Mouse (Mus musculus) heart, adult 2 months (tissue): ENCODE results near the gene Trim47. TPM values are rescaled to one million over a fixed set of nuclear protein-coding genes. Genes with fewer than 3 reads are reported as not detected.

Source experiments
- DNase-seq, 2 experiments: peaks; one replicate each; pipeline ENCODE4 v3.0.0; 2021
- H3K27ac ChIP-seq: fragments of 200-600 bp; 2 replicates; pipeline ENCODE4 v1.8.1; 2022
- H3K27me3 ChIP-seq: fragments of 200-500 bp; 2 replicates; pipeline ENCODE4 v1.6.1; 2012; ENCODE audit warnings: mild to moderate bottlenecking, low read length, inconsistent platforms, mixed read lengths; ENCODE audit not compliant: control insufficient read depth, insufficient read depth
- H3K36me3 ChIP-seq: fragments of 200-500 bp; 2 replicates; pipeline ENCODE4 v1.6.1; 2012; ENCODE audit warnings: low read length, inconsistent platforms; ENCODE audit not compliant: control insufficient read depth, insufficient read depth
- H3K4me1 ChIP-seq: fragments of 200-500 bp; 2 replicates; pipeline ENCODE4 v1.6.1; 2011; ENCODE audit warnings: low read length; ENCODE audit not compliant: control insufficient read depth, insufficient read depth
- H3K4me3 ChIP-seq: fragments of 200-600 bp; 2 replicates; pipeline ENCODE4 v1.8.1; 2022
- H3K79me2 ChIP-seq: fragments of 200-500 bp; replicated peaks from 2 replicates; pipeline ENCODE4 v1.6.1; 2012; ENCODE audit warnings: mild to moderate bottlenecking, inconsistent platforms, low read length, moderate library complexity, mixed read lengths; ENCODE audit not compliant: control insufficient read depth, insufficient read depth
- H3K9ac ChIP-seq: fragments of 200-500 bp; 2 replicates; pipeline ENCODE4 v1.6.1; 2012; ENCODE audit warnings: low read depth, mild to moderate bottlenecking, control low read depth, inconsistent platforms, low read length, mixed read lengths
- CTCF ChIP-seq: fragments of 200-600 bp; IDR thresholded peaks from 2 replicates; pipeline ENCODE4 v1.8.1; 2022; ENCODE audit warnings: antibody characterized with exemption, mild to moderate bottlenecking, moderate library complexity
- EP300 ChIP-seq: fragments of 200-500 bp; IDR thresholded peaks from 2 replicates; pipeline ENCODE4 v1.6.1; 2011; ENCODE audit warnings: low read depth, low read length, control low read depth; ENCODE audit not compliant: insufficient read depth
- POLR2A ChIP-seq: fragments of 200-500 bp; IDR thresholded peaks from 2 replicates; pipeline ENCODE4 v1.6.1; 2011; ENCODE audit warnings: mild to moderate bottlenecking, low read depth, low read length, control low read depth; ENCODE audit not compliant: insufficient read depth
- WGBS: fragments of 180-500 bp; shearing (Covaris S2); methylation state at CpG from one replicate; pipeline ENCODE4 v1.1.7; 2018; 5-methylcytosine and 5-hydroxymethylcytosine counted together
- intact Hi-C: fragments of 180-260 bp; cut with DNase I; formaldehyde crosslinking; loops from one replicate; pipeline ENCODE4 v1.15.1; 2025
- polyA plus RNA-seq: library from polyadenylated mRNA; depleted of rRNA; stranded (reverse); fragments of >200 nt; gene quantifications from 2 replicates; pipeline ENCODE4 v1.2.3, GENCODE M21; 2012
- total RNA-seq, 2 experiments: library from RNA; stranded (reverse); gene quantifications; 2 replicates each; pipeline ENCODE4 v1.2.3; 2021

Gene Trim47
- total and polyA plus RNA-seq, 3 experiments: 23.1 to 29.5 (median 28.2) TPM

- intact Hi-C loops: no loop called here
These were observed 22.3 kb upstream of the Trim47 start for GRCm38 (mm10) chr11:116149341-116149740.

GRCm38 (mm10) chr11:116148761-116149221 lies 21.8 kb upstream of the Trim47 start:
- H3K36me3 ChIP-seq: no peaks in the 10 kb centered on the region
- no peaks in the 10 kb centered on the region for H3K4me1 ChIP-seq
- H3K27me3 ChIP-seq: no peaks in the 10 kb centered on the region
- H3K9ac ChIP-seq: no peak overlapping the region
- 69% methylated on average over 20 of the region's 20 CpGs for WGBS
- H3K27ac ChIP-seq: no peak overlapping the region
- intact Hi-C loops: no loop called here
- DNase-seq: no peak
- TF ChIP-seq EP300 (no peak), CTCF (no peak), POLR2A (no peak)
- no peak overlapping the region for H3K4me3 ChIP-seq
- H3K79me2 ChIP-seq: no peaks in the 10 kb centered on the region

More at GRCm38 (mm10) chr11:116149341-116149740, 22.3 kb upstream of the Trim47 start:
- WGBS: 88% methylated on average over 6 of the region's 6 CpGs
- Histone ChIP-seq H3K36me3 (no peaks in the 10 kb centered on the region), H3K9ac (no peak overlapping the region), H3K4me3 (no peak overlapping the region), H3K79me2 (no peaks in the 10 kb centered on the region), H3K27ac (no peak overlapping the region), H3K27me3 (no peaks in the 10 kb centered on the region), H3K4me1 (no peaks in the 10 kb centered on the region)
- DNase-seq: no peak
- TF ChIP-seq CTCF (no peak), EP300 (no peak), POLR2A (no peak)

- TF ChIP-seq EP300: no peak
- no peak for TF ChIP-seq CTCF
- TF ChIP-seq POLR2A: no peak
- WGBS: 79% methylated on average over 25 of the region's 25 CpGs
- Histone ChIP-seq H3K27me3 (no peaks in the 10 kb centered on the region), H3K79me2 (no peaks in the 10 kb centered on the region), H3K4me3 (no peak overlapping the region), H3K9ac (no peak overlapping the region), H3K27ac (no peak overlapping the region), H3K4me1 (no peaks in the 10 kb centered on the region), H3K36me3 (no peaks in the 10 kb centered on the region)
- DNase-seq: peak; percentile 35 to 41
- intact Hi-C loops: no loop called here
These were observed 19.4 kb upstream of the Trim47 start for GRCm38 (mm10) chr11:116146294-116146985.

- Histone ChIP-seq H3K4me1 (no peaks in the 10 kb centered on the region), H3K27ac (no peak overlapping the region), H3K4me3 (no peak overlapping the region), H3K9ac (no peak overlapping the region), H3K36me3 (no peaks in the 10 kb centered on the region), H3K27me3 (no peaks in the 10 kb centered on the region), H3K79me2 (no peaks in the 10 kb centered on the region)
- TF ChIP-seq POLR2A: no peak
- TF ChIP-seq EP300: no peak
- TF ChIP-seq CTCF: no peak
- intact Hi-C loops: no loop called here
- 77% methylated on average over 18 of the region's 18 CpGs for WGBS
- no peak for DNase-seq
These were observed 18.7 kb upstream of the Trim47 start for GRCm38 (mm10) chr11:116145481-116146293.

- no peaks in the 10 kb centered on the region for H3K36me3 ChIP-seq
These were observed 16.5 kb upstream of the Trim47 start for GRCm38 (mm10) chr11:116143468-116143867.

More at GRCm38 (mm10) chr11:116143468-116143867, 16.5 kb upstream of the Trim47 start:
- intact Hi-C loops: loop anchor here (2.0 kb wide), 1 partner anchor 23 kb away; no protein-coding TSS in a partner anchor
- TF ChIP-seq EP300 (no peak), POLR2A (no peak), CTCF (no peak)
- Histone ChIP-seq H3K9ac (no peak overlapping the region), H3K27me3 (no peaks in the 10 kb centered on the region), H3K79me2 (no peaks in the 10 kb centered on the region), H3K27ac (no peak overlapping the region), H3K4me1 (no peaks in the 10 kb centered on the region; the same call in 1 of the 2 replicates), H3K4me3 (no peak overlapping the region)
- 85% methylated on average over 3 of the region's 3 CpGs for WGBS
- DNase-seq: no peak
